ENCODE assay signal across 29 mouse cellular contexts in genomic region chr15:81722361-81722760, GRCm38 (mm10).
"Had no signal": no experiment of that assay in that cellular context is flagged by ENCODE, and none has a peak within 500 bp of the region (broad histone marks: within the 10 kb centered on the region; RNA-seq: fewer than 3 reads in every experiment).

No protein-coding gene starts in this region.

- H3K27me3 ChIP-seq: heart, embryonic 12.5 days; heart, embryonic 13.5 days; heart, embryonic 15.5 days; hindbrain, embryonic 12.5 days; hindbrain, embryonic 13.5 days; hindbrain, embryonic 15.5 days; intestine, embryonic 15.5 days; kidney, embryonic 15.5 days had no signal

- DNase-seq: heart, postnatal 10 days; heart, postnatal 14 days; heart, postnatal 4 days; kidney, adult 11 months; kidney, adult 18-20 months; kidney, adult 2 months; kidney, adult 8-10 months; kidney, adult 9 months; kidney, postnatal 10 days; kidney, postnatal 14 days; kidney, postnatal 25 days; kidney, postnatal 36 days; kidney, postnatal 4 days; layer of hippocampus, adult 9-11 months; layer of hippocampus, postnatal 36 days had no signal

- H3K4me1 ChIP-seq: heart, embryonic 12.5 days; heart, embryonic 15.5 days; intestine, embryonic 15.5 days had no signal

- H3K27ac ChIP-seq: heart, embryonic 13.5 days; heart, embryonic 15.5 days; hindbrain, embryonic 10.5 days; hindbrain, embryonic 12.5 days; hindbrain, embryonic 13.5 days; hindbrain, embryonic 14.5 days; hindbrain, embryonic 15.5 days; hindbrain, postnatal 0 days; intestine, embryonic 15.5 days; kidney, embryonic 15.5 days; kidney, postnatal 0 days; layer of hippocampus, adult 2 months; left cerebral cortex, adult 2 months had no signal

- H3K4me3 ChIP-seq: heart, embryonic 12.5 days; heart, embryonic 13.5 days; heart, embryonic 15.5 days; hindbrain, embryonic 10.5 days; hindbrain, embryonic 12.5 days; hindbrain, embryonic 13.5 days; hindbrain, embryonic 15.5 days; intestine, embryonic 15.5 days; kidney, embryonic 15.5 days; layer of hippocampus, adult 2 months; left cerebral cortex, adult 2 months had no signal
